Mouse (Mus musculus) adrenal gland, postnatal 36 days (tissue): ENCODE measurements around the gene Hmbs. TPM values are rescaled to one million over a fixed set of nuclear protein-coding genes. Genes with fewer than 3 reads are reported as not detected.
"Not testable (repeated sequence)": the region's sequence is repeated elsewhere in the genome, so short reads cannot be mapped to it uniquely, and the experiment has no call there.

Source experiments
- DNase-seq, 2 experiments: peaks; one replicate each; pipeline ENCODE4 v3.0.0; 2021; ENCODE audit warnings: mixed read lengths in 1 of 2
- total RNA-seq, 2 experiments: library from RNA; stranded (reverse); gene quantifications; 2 replicates each; pipeline ENCODE4 v1.2.3; 2021

The Hmbs gene
- total RNA-seq, 2 experiments from 2014 or later, result 61.8 to 98.3 TPM

DNA sequence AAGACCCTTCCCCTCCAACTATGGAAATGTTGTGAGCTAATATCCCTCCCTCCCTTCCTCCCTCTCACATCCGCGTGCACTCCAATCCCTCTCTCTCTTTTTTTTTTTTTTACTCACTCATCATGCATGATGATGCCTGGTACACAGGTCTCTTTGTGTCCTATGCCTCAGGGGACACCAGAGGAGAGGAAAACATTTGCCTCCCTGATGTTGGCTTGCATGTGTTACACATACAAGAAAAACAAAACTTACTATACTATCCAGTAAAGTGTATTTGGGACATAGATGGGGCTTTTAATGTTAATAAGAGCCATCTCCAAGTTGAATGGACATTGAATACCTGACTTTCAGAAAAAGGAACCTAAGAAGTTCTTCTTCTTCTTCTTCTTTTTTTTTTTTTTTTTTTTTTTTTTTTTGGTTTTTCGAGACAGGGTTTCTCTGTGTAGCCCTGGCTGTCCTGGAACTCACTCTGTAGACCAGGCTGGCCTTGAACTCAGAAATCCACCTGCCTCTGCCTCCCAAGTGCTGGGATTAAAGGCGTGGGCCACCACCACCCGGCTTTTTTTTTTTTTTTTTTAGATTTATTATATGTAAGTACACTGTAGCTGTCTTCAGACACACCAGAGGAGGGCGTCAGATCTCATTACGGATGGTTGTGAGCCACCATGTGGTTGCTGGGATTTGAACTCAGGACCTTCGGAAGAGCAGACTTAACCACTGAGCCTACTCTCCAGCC lies 18.8 kb downstream of the Hmbs start:
- DNase-seq, result not testable (repeated sequence)

- peak; percentile 48 to 53 for DNase-seq
Measured at GRCm38 (mm10) chr9:44324147-44324546, 19.9 kb downstream of the Hmbs start.

DNA sequence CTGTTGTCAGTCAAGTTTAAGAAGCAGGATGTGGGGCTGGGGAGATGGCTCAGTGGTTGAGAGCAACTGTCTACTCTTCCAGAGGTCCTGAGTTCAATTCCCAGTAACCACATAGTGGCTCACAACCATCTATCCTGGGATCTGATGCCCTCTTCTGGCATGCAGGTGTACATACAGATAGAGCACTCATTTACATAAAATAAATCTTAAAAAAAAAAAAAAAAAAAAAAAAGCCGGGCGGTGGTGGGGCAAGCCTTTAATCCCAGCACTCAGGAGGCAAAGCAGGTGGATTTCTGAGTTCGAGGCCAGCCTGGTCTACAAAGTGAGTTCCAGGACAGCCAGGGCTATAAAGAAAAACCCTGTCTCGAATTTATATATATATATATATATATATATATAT lies 20.4 kb downstream of the Hmbs start:
- not testable (repeated sequence) for DNase-seq

DNA sequence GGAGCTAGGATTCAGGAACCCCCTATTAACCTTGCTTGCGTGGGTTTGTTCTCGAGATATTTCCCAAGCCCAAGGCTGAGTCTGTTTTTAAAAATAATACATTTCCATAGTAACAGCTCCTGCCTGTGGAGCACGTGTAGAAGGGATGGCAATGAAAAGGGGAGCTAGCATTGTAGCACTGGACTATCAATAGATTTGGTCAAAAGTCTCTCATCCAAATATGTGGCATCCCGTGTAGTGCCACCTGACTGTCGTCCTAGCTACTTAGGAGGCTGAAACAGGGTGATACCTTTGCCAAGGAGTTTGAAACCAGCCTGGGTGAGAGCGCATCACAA lies 23.3 kb downstream of the Hmbs start:
- no peak for DNase-seq

- DNase-seq, result peak; percentile 91 to 96
Measured at GRCm38 (mm10) chr9:44319887-44320798, 23.9 kb downstream of the Hmbs start, which contains the start of gene C2cd2l. C2cd2l (minus strand) TSS chr9:44320285.

DNA sequence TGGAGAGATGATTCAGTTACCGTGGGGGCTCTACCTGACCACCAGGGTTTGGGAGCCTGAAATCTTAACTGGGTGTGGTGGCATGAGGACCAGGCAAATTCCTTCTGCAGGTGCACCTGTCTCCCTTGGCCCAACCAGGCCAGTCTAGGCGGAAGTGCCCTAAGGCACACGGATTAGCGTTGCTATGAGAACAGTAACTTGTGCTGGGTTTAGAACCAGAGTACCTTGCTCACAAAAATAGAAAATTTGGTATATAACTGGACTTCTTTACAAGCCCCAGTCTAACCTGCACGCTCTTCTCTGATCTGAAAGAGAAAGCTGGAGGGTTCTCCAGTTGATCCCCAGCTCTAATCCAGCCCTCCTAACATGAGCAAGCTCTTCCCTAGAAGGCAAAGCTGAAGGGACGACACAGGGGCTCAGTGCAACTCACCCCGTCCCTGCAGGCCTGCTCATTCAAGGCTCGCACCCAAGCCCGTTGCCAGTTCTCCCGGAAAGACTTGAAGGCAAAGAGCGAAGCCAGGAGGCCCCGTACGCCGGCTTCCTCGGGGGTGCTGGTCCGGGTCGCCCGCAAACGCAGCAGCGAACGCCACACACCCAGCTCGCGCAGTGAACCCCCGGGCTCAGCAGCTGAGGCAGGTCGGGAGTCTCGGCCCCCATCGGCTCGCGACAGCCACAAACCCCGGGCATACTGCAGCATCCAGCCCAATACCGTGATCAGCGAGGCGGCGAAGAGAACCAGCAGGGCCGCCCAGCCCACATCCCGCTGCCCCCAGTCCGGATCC lies 24.7 kb downstream of the Hmbs start:
- DNase-seq, result peak; percentile 34 to 61

DNA sequence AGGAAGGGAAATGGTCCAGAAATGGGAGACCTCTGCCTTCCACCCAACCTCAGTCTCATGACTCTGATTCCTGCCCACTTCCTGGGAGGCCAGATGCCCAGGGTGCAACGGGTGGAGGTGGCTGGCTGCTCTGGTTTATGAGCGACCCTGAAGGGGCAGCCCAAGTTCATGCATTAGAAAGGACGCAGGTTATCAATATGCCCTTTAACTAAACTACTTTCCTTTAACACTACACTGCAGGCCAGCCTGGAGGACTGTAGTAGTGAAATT lies 25.3 kb downstream of the Hmbs start:
- DNase-seq, result no peak

DNA sequence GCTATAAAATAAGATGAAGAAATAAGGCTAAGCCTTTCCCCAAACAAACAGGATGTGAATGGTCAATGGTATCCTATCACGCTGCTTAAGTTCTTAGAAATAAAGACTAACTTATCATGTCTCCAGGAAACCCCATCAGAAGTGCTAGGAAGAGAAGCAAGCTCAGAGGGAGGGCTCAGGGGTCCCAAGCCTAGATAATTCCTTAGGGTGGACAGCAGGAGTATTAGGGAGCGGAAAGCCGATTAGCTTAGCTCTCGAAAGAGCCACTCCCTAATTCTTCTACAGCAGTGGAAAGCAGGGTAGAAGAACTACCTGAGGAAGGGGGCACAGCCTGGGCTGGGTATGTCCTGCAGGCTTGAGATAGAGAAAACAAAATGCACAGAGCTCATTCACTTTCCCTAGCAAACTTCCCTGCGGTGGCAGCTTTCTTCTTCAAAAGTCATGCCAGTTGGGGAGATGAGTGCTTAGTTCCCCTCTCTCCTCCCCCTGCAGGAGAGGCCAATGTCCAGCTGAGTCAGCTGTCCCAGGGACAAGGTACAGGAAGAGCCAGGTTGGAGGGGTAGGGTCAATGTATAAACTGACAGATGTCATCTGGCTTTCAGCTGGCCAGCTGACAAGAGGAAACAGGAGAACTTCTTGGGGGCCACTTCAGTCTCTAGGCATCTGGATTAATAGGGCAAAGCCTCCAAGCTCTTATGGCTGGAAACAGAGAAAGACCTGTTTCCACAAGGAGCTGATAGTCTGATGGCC lies 25.8 kb downstream of the Hmbs start:
- DNase-seq, result peak; percentile 45 to 55

DNA sequence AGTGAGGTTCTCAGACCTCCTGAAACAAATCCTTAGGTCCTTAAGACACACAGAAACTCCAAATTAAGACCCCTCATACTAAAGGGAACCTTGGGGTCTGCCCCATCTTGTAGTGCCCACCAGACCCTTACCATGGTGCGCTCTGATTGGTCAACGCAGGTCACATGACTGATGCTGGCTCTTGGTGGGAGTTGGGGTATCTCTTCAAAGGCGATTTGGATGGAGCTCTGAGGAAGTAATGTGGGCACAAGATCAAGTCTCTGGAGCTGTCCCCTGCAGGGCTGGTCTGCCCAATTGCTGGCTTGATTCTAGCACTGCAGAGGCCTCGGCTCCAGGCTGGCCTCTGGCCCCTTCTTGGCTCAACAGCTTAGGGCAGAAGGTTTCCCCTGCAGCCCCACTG lies 26.6 kb downstream of the Hmbs start:
- no peak for DNase-seq

GRCm38 (mm10) chr9:44314910-44315309 lies 29.1 kb downstream of the Hmbs start:
- no peak for DNase-seq

GRCm38 (mm10) chr9:44314257-44314547 lies 29.8 kb downstream of the Hmbs start:
- DNase-seq, result no peak

DNA sequence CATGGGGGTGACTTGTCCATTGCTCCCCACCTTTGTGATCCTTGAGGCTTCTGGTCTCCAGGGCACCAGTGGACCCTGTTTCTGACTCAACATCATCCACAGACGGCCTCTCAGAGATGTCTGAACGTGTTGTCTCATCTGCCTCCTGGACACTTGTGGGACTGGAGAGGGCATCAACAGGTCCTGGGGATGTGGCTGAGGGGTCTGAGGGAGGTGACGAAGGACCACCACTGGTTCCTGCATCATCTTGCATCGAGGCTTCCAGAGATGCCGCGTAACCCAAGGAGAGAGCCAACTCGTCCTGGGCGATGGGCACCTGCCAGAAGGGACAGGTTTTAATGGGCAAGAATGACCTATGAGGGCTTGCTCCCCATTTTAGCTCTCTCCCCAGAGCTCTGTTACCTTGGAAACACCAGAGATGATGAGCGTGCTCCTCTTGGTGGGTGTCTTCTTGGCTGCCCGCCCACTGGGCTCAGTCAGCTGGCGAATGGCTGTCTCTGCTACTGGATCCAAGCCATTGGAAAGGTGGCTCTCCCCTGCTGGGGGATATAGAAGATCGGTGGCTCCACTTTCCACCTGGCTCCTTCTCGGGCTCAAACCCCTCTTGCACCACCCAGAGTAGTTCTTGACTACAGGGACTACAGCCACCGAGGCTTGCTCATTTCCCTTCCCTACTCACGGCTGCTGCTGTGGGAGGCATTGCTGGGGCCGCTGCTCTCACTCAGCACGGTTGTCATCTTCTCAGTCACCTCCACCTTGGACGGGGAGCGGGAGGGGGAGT lies 30.4 kb downstream of the Hmbs start:
- DNase-seq, result peak in 1 of 2 experiments; percentile 33

DNA sequence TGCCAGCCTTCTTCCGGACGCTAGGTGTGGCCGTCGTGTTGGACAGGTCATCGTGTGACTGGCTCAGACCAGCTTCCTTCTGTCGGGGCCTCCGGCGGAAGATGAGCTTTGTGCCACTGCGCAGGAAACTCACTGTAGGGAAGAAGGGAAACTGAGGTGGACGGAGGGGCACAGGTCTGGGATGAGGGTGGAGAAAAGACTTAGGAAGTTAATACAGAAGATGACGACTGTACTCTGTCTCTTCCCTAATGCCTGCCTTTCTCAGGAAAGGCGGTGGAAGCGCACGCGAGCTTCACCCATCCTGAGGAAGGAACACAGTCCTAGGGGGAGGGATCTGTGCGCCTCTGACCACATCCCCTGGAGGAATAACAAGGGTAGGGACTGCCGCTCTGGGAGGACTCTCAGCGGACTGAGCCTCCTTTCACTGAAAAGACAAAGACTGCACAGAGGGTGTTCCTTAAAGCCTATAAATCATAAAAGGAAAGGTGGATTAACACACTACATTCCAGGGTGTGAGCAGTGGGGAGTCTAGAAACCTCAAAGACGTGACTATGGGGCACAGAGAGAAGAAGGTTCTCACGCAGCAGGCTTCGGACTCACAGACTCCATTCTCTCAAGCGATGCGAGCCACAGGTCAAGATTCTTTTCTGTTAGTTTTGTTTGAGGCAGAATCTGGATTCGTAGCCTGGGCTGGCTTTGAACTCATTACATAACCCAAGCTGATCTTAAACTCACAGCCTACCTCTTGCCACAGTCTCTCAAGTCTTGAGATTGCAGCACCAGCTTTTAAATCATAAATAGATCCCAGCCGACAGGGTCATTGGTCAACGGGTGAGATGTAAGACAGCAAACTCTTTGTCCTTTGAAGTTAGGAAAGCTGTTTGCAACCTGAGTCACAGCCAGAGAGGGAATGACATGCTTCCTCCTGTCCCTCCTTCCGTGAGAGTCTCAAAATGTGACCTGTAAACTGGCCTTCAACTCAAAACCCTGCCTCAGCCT lies 32.6 kb downstream of the Hmbs start:
- DNase-seq, result peak; percentile 38 to 40

DNA sequence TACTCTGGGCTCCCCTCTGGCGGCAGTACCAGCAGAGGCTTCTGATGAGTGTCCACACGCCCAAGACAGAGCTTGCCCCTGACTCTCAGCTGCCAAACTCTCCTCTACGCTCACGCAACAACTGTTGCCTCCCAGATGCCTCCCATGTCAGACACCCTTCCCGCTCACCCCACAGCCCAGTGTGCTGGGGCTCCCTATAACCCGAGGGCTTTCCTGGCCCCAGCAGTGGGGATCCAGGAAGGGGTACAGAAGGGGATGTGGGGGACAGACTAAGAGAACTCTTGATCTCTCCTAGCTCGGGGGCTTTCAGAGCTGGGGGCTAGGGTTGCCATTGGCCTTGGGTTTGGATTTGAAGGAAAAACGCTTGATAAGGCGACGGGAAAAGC lies 33.3 kb downstream of the Hmbs start:
- DNase-seq, result no peak

- DNase-seq, result no peak
Measured at GRCm38 (mm10) chr9:44309756-44310155, 34.3 kb downstream of the Hmbs start.

GRCm38 (mm10) chr9:44307248-44307647 lies 36.8 kb downstream of the Hmbs start:
- DNase-seq, result no peak

DNA sequence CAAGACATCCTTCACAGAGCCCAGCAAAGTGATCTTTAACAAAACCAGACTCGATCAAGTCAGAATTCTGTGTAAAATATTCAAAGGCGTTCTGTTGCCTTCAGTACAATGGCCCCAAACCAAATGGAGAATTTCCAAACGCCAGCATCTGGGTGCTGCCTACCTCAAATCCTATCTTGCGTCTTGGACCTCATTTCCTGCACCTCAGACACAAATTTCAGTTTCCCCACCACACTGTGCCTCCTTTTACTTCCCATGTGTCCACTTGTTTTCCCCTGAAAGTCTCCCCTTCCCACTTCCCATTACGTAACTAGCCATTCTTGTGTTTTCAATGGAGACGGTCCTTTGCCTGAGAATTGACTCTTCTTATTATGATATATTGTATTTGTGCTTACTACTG lies 37.5 kb downstream of the Hmbs start:
- no peak for DNase-seq

- DNase-seq, result peak; percentile 98 to 99
Measured at GRCm38 (mm10) chr9:44305466-44306079, 38.5 kb downstream of the Hmbs start, which contains the start of gene Hinfp. Hinfp (minus strand) TSS chr9:44305671.

DNA sequence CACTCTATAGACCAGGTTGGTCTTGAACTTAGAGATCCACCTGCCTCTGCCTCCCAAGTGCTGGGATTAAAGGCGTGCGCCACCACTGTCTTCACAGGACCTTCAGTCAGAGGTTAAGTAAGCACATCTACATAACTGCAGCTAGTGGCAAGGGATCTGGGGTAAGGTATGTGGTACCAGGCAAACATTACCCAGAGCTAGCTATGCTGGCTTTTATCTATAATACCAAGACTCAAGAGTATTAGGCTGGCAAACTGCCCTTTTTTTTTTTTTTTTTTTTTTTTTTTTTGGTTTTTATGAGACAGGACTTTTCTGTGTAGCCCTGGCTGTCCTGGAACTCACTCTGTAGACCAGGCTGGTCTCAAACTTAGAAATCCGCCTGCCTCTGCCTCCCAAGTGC lies 44.0 kb downstream of the Hmbs start:
- not testable (repeated sequence) for DNase-seq

- DNase-seq, result peak; percentile 40 to 60
Measured at GRCm38 (mm10) chr9:44292490-44292889, 51.5 kb downstream of the Hmbs start.
